Comparison of ENCODE assay signal across 8 mouse cellular contexts in the genomic region with DNA sequence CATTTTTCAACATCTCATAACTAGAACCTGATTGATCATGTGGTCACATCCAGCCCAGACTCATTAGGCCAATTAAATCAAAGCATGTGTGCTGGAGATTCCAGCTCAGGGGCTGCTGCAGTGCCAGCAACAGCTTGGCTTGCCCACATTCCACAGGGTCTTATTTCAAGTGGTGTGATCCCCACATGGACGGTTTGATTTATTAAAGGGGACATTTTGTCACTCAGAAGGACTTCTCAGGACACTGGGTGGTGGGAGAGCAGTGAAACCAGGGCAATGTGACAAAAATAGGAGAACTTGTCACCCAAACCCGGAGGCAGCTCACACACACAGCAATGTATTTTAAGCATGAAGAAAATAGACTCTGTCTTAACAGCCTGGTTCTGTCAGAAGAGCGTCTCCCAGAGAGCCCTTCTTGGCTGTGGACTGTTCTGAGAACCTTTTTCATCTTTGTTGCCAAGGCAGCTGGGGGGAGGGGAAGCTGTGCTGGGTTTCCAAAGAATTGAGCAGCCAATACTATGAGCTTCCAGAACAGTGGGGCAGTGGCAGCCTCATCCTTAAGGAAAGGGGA.
A peak's percentile ranks its signal among the peaks of the same experiment; 100 is the strongest.
DNase-seq lines count a peak whose midpoint lies in the region; ATAC-seq lines count a peak whose summit lies in the region.

No protein-coding gene starts in this region.

- no peak overlapping the region for H3K4me2 ChIP-seq in embryonic facial prominence, embryonic 11.5 days (ENCODE audit: low read depth, low read length)
- H3K4me2 ChIP-seq in intestine, embryonic 15.5 days (replicated peaks), result no peak overlapping the region
- no peak overlapping the region for H3K4me2 ChIP-seq in midbrain, embryonic 14.5 days (ENCODE audit: low read length)
- H3K4me2 ChIP-seq in stomach, embryonic 15.5 days, result no peak overlapping the region

- peak; percentile 77 for DNase-seq in adrenal gland, postnatal 10 days
- DNase-seq in embryonic facial prominence, embryonic 11.5 days (ENCODE audit: low spot score), result peak; percentile 72
- DNase-seq in gastrocnemius, postnatal 4 days (ENCODE audit: low spot score in 2 of 2), result peak; percentile 29 to 63
- DNase-seq in left cerebral cortex, adult 8-10 months (ENCODE audit: low spot score in 2 of 2), result peak; percentile 42 to 88
- peak; percentile 85 for DNase-seq in midbrain, embryonic 14.5 days
- DNase-seq in B cell, adult 2 months, result no peak

- H3K36me3 ChIP-seq in embryonic facial prominence, embryonic 11.5 days (replicated peaks; ENCODE audit: control insufficient read depth, insufficient read depth, low read depth, low read length), result no peaks in the 10 kb centered on the region
- H3K36me3 ChIP-seq in intestine, embryonic 15.5 days, result no peaks in the 10 kb centered on the region
- H3K36me3 ChIP-seq in midbrain, embryonic 14.5 days (ENCODE audit: control insufficient read depth, insufficient read depth, low read length), result no peaks in the 10 kb centered on the region
- H3K36me3 ChIP-seq in stomach, embryonic 15.5 days, result no peaks in the 10 kb centered on the region

- ATAC-seq in embryonic facial prominence, embryonic 11.5 days (replicated peaks; ENCODE audit: insufficient number of reproducible peaks, low FRiP score, low TSS enrichment, low read depth), result peak; percentile 77
- peak; percentile 43; the same call in 1 of the 2 replicates for ATAC-seq in intestine, embryonic 15.5 days
- ATAC-seq in midbrain, embryonic 14.5 days (ENCODE audit: low FRiP score, low TSS enrichment), result peak; percentile 72; the same call in 1 of the 2 replicates
- ATAC-seq in stomach, embryonic 15.5 days (ENCODE audit: insufficient read depth, low FRiP score, low read depth), result peak; percentile 53; the same call in 1 of the 2 replicates

- H3K9me3 ChIP-seq in embryonic facial prominence, embryonic 11.5 days (replicated peaks; ENCODE audit: control insufficient read depth, low read length), result no peaks in the 10 kb centered on the region
- no peaks in the 10 kb centered on the region for H3K9me3 ChIP-seq in intestine, embryonic 15.5 days
- H3K9me3 ChIP-seq in midbrain, embryonic 14.5 days (ENCODE audit: control insufficient read depth, low read length), result no peaks in the 10 kb centered on the region
- no peaks in the 10 kb centered on the region for H3K9me3 ChIP-seq in stomach, embryonic 15.5 days

- no peak overlapping the region for H3K4me3 ChIP-seq in embryonic facial prominence, embryonic 11.5 days (ENCODE audit: low read depth, low read length)
- no peak overlapping the region for H3K4me3 ChIP-seq in intestine, embryonic 15.5 days (replicated peaks)
- no peak overlapping the region for H3K4me3 ChIP-seq in midbrain, embryonic 14.5 days (replicated peaks; ENCODE audit: low read depth, low read length)
- H3K4me3 ChIP-seq in stomach, embryonic 15.5 days (replicated peaks), result no peak overlapping the region

- no peaks in the 10 kb centered on the region for H3K4me1 ChIP-seq in embryonic facial prominence, embryonic 11.5 days (ENCODE audit: control insufficient read depth, insufficient read depth, low read length)
- 0 out of 2 replicates have a peak, but pooled peaks cover 5% of the 10 kb centered on the region for H3K4me1 ChIP-seq in intestine, embryonic 15.5 days (replicated peaks)
- H3K4me1 ChIP-seq in midbrain, embryonic 14.5 days (ENCODE audit: control insufficient read depth, insufficient read depth, low read length), result peaks cover 7% of the 10 kb centered on the region
- peaks cover 9% of the 10 kb centered on the region; the same call in 1 of the 2 replicates for H3K4me1 ChIP-seq in stomach, embryonic 15.5 days

- no peaks in the 10 kb centered on the region for H3K27me3 ChIP-seq in embryonic facial prominence, embryonic 11.5 days (ENCODE audit: control insufficient read depth, insufficient read depth, low read length)
- H3K27me3 ChIP-seq in intestine, embryonic 15.5 days (replicated peaks), result no peaks in the 10 kb centered on the region
- no peaks in the 10 kb centered on the region for H3K27me3 ChIP-seq in midbrain, embryonic 14.5 days (ENCODE audit: control insufficient read depth, insufficient read depth, low read length)
- H3K27me3 ChIP-seq in stomach, embryonic 15.5 days (replicated peaks), result no peaks in the 10 kb centered on the region

- no peak overlapping the region for H3K9ac ChIP-seq in embryonic facial prominence, embryonic 11.5 days (replicated peaks; ENCODE audit: low read length)
- no peak overlapping the region for H3K9ac ChIP-seq in intestine, embryonic 15.5 days
- no peak overlapping the region for H3K9ac ChIP-seq in midbrain, embryonic 14.5 days (replicated peaks; ENCODE audit: low read length)
- H3K9ac ChIP-seq in stomach, embryonic 15.5 days, result no peak overlapping the region

- 11% methylated on average over 3 of the region's 3 CpGs for WGBS in embryonic facial prominence, embryonic 11.5 days
- WGBS in intestine, embryonic 15.5 days, result 20% methylated on average over 3 of the region's 3 CpGs
- WGBS in midbrain, embryonic 14.5 days, result 8% methylated on average over 3 of the region's 3 CpGs
- WGBS in stomach, embryonic 15.5 days, result 17% methylated on average over 3 of the region's 3 CpGs

- H3K27ac ChIP-seq in embryonic facial prominence, embryonic 11.5 days (replicated peaks; ENCODE audit: low read depth, low read length), result no peak overlapping the region
- H3K27ac ChIP-seq in intestine, embryonic 15.5 days, result no peak overlapping the region
- H3K27ac ChIP-seq in midbrain, embryonic 14.5 days (replicated peaks; ENCODE audit: low read depth, low read length), result peak overlapping the region; percentile 50
- peak overlapping the region; percentile 23; the same call in 1 of the 2 replicates for H3K27ac ChIP-seq in stomach, embryonic 15.5 days

Comparison
In these comparisons a context has a peak if more than half of its experiments do, and no peak if none do; other contexts are left out.
1. DNase-seq: peak in adrenal gland, postnatal 10 days (single experiment), embryonic facial prominence, embryonic 11.5 days (single experiment), gastrocnemius, postnatal 4 days (2 of 2), left cerebral cortex, adult 8-10 months (2 of 2) and midbrain, embryonic 14.5 days (single experiment); none in B cell, adult 2 months (0 of 2).
2. H3K27ac ChIP-seq: peak in midbrain, embryonic 14.5 days (single experiment) and stomach, embryonic 15.5 days (single experiment); none in embryonic facial prominence, embryonic 11.5 days (single experiment) and intestine, embryonic 15.5 days (single experiment).
3. Peak in every context shown above with its lines, with median percentiles within 50 percentile points of each other: ATAC-seq.